Mouse (Mus musculus): ENCODE results near the gene Dennd4a. TPM values are rescaled to one million over a fixed set of nuclear protein-coding genes. Genes with fewer than 3 reads are reported as not detected.

The Dennd4a gene
- polyA plus RNA-seq, 1 experiment from 2014 or later = 3.1 TPM

DNA sequence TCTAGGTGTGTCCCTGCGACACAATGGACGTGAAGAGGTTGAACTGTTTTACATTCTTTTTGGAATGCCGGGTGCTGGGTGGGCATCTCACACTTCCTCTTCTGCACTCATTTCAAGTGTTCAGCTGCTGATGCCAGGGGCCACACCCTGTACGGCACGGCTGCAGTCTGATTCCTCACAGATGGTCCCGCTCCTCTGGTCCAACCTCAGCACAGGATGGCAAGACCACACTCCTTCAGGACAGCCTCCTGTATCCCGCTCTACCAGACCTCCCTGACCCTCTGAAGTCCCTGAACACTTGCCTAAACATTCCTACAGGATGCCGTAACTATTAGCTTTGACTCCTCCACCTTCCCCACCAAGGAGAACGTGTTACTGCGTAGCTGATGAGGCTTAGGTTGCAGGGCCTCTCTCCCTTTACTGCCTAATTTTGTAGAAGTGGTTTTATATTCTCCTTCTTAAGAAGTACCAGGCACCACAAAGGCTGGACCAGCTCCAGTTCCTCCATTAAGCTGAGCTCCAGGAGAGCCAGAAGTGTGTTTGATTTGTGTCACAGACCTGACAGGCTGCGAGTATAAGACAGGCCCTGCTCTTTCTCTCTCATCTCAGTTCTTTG, 129.7 kb downstream of the Dennd4a start:
- TF ChIP-seq CTCF (IDR thresholded peaks at IDR 0.05; ENCODE audit: low read depth) = no peak
- H3K4me1 ChIP-seq (replicated peaks; ENCODE audit: control insufficient read depth, insufficient read depth, low read length) = no peaks in the 10 kb centered on the region
- no peaks in the 10 kb centered on the region for H3K9me3 ChIP-seq (ENCODE audit: control insufficient read depth)
- no peaks in the 10 kb centered on the region for H3K36me3 ChIP-seq (ENCODE audit: control insufficient read depth, insufficient read depth)
- 73% methylated on average over 11 of the region's 11 CpGs for WGBS
- no peak overlapping the region for H3K27ac ChIP-seq (ENCODE audit: low read depth, low read length)
- no peak overlapping the region for H3K4me2 ChIP-seq (replicated peaks; ENCODE audit: low read depth)
- no peak overlapping the region for H3K4me3 ChIP-seq (ENCODE audit: low read depth, low read length)
- no peak for ATAC-seq
- no peak overlapping the region for H3K9ac ChIP-seq (ENCODE audit: low read depth, low read length)
- no peaks in the 10 kb centered on the region for H3K27me3 ChIP-seq (replicated peaks; ENCODE audit: control insufficient read depth, insufficient read depth, low read length)

GRCm38 (mm10) chr9:64941650-64942049, 130.5 kb downstream of the Dennd4a start:
- Histone ChIP-seq H3K27ac (ENCODE audit: low read depth, low read length) (no peak overlapping the region), H3K9ac (ENCODE audit: low read depth, low read length) (no peak overlapping the region), H3K4me1 (replicated peaks; ENCODE audit: control insufficient read depth, insufficient read depth, low read length) (no peaks in the 10 kb centered on the region), H3K4me2 (replicated peaks; ENCODE audit: low read depth) (no peak overlapping the region), H3K9me3 (ENCODE audit: control insufficient read depth) (no peaks in the 10 kb centered on the region), H3K27me3 (replicated peaks; ENCODE audit: control insufficient read depth, insufficient read depth, low read length) (no peaks in the 10 kb centered on the region), H3K4me3 (ENCODE audit: low read depth, low read length) (no peak overlapping the region), H3K36me3 (ENCODE audit: control insufficient read depth, insufficient read depth) (no peaks in the 10 kb centered on the region)
- TF ChIP-seq CTCF (IDR thresholded peaks at IDR 0.05; ENCODE audit: low read depth) = no peak
- WGBS = 77% methylated on average over 4 of the region's 4 CpGs
- ATAC-seq = no peak

GRCm38 (mm10) chr9:64943997-64944396, 132.9 kb downstream of the Dennd4a start:
- 0 out of 2 replicates have a peak, but pooled peaks have one; percentile 52 for ATAC-seq
- H3K4me2 ChIP-seq (replicated peaks; ENCODE audit: low read depth) = peak overlapping the region; percentile 44
- no peaks in the 10 kb centered on the region for H3K27me3 ChIP-seq (replicated peaks; ENCODE audit: control insufficient read depth, insufficient read depth, low read length)
- no peak overlapping the region for H3K4me3 ChIP-seq (ENCODE audit: low read depth, low read length)
- no peaks in the 10 kb centered on the region for H3K9me3 ChIP-seq (ENCODE audit: control insufficient read depth)
- no peak overlapping the region for H3K27ac ChIP-seq (ENCODE audit: low read depth, low read length)
- H3K4me1 ChIP-seq (replicated peaks; ENCODE audit: control insufficient read depth, insufficient read depth, low read length) = no peaks in the 10 kb centered on the region
- no peak overlapping the region for H3K9ac ChIP-seq (ENCODE audit: low read depth, low read length)
- TF ChIP-seq CTCF (IDR thresholded peaks at IDR 0.05; ENCODE audit: low read depth) = no peak
- no peaks in the 10 kb centered on the region for H3K36me3 ChIP-seq (ENCODE audit: control insufficient read depth, insufficient read depth)
- WGBS = 14% methylated on average over 11 of the region's 11 CpGs

DNA sequence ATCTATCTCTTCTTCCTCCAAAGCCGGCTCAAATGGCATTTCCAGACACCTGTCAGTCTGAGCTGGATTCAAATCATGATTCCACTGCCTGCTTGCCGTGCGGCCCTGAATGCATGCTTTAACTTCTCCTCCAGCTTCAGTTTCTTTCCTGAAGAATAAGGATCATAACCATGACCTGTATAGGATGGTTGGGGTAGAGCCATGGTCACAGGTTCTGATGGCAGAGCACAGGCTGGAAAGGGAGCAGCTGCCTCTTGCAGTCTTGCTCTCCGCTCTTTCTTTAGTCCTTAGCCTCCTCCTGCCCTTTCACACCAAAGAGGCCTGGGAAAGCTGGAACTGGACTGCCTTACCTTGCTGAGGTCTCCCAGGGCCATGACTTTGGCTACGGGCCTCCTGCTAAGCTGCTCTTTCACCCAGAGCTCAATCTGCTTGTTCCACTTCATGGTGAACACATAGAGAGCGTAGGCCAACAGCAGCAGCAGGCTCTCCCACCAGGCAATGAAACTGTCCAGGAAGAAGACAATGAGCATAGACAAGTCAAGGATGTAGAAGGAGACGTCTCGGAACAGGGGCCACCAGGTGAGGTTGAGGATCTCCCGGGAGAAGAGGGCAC, 136.4 kb downstream of the Dennd4a start:
- H3K9me3 ChIP-seq (ENCODE audit: control insufficient read depth) = no peaks in the 10 kb centered on the region
- no peaks in the 10 kb centered on the region for H3K4me1 ChIP-seq (replicated peaks; ENCODE audit: control insufficient read depth, insufficient read depth, low read length)
- no peak overlapping the region for H3K9ac ChIP-seq (ENCODE audit: low read depth, low read length)
- H3K27ac ChIP-seq (ENCODE audit: low read depth, low read length) = no peak overlapping the region
- H3K36me3 ChIP-seq (ENCODE audit: control insufficient read depth, insufficient read depth) = no peaks in the 10 kb centered on the region
- no peak overlapping the region for H3K4me3 ChIP-seq (ENCODE audit: low read depth, low read length)
- ATAC-seq = no peak
- TF ChIP-seq CTCF (IDR thresholded peaks at IDR 0.05; ENCODE audit: low read depth) = no peak
- WGBS = 87% methylated on average over 9 of the region's 9 CpGs
- no peak overlapping the region for H3K4me2 ChIP-seq (replicated peaks; ENCODE audit: low read depth)
- H3K27me3 ChIP-seq (replicated peaks; ENCODE audit: control insufficient read depth, insufficient read depth, low read length) = 0 out of 2 replicates have a peak, but pooled peaks cover 1% of the 10 kb centered on the region

DNA sequence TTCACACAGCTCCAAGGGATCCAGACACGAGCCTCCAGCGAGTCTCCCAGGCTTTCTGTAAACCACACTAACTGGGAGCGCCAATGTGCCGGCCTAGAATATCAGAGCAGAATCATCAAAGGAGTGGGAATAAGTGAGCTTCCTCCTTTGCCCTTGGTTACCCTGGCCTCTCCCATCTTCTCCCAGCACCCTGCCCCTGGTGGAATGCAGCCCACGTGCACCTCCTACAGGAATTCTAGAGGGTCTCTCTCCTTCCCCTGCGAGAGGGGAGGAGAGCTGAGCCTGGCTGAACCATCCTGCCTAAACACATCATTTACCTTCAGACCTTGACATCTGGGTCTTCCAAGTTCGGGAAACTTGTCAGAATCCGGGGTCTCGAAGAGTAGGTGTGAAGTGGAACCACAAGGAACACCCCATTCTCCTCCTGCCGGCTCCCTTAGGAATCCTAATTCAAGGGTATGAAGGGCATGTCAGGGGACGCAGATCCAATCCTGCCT, 140.1 kb downstream of the Dennd4a start, which contains the start of gene Slc24a1:
TSS of gene Slc24a1 (minus strand) at position 447 of the 497 bp plus-strand sequence.
- WGBS = 41% methylated on average over 11 of the region's 11 CpGs
- Histone ChIP-seq H3K4me2 (replicated peaks; ENCODE audit: low read depth) (no peak within 1 kb of the TSS), H3K27ac (ENCODE audit: low read depth, low read length) (no peak within 1 kb of the TSS), H3K36me3 (ENCODE audit: control insufficient read depth, insufficient read depth) (no peaks in the 10 kb centered on the region), H3K9ac (ENCODE audit: low read depth, low read length) (no peak within 1 kb of the TSS), H3K4me3 (ENCODE audit: low read depth, low read length) (no peak within 1 kb of the TSS), H3K4me1 (replicated peaks; ENCODE audit: control insufficient read depth, insufficient read depth, low read length) (no peaks in the 10 kb centered on the region), H3K27me3 (replicated peaks; ENCODE audit: control insufficient read depth, insufficient read depth, low read length) (0 out of 2 replicates have a peak, but pooled peaks cover 2% of the 10 kb centered on the region), H3K9me3 (ENCODE audit: control insufficient read depth) (no peaks in the 10 kb centered on the region)
- no peak; the same call in 1 of the 2 replicates for TF ChIP-seq CTCF (IDR thresholded peaks at IDR 0.05; ENCODE audit: low read depth)
- no peak for ATAC-seq

- no peak for ATAC-seq
- no peak for TF ChIP-seq CTCF (IDR thresholded peaks at IDR 0.05; ENCODE audit: low read depth)
- no peaks in the 10 kb centered on the region for H3K4me1 ChIP-seq (replicated peaks; ENCODE audit: control insufficient read depth, insufficient read depth, low read length)
- no peaks in the 10 kb centered on the region for H3K9me3 ChIP-seq (ENCODE audit: control insufficient read depth)
- WGBS = 16% methylated on average over 5 of the region's 5 CpGs
- no peak overlapping the region for H3K9ac ChIP-seq (ENCODE audit: low read depth, low read length)
- H3K4me2 ChIP-seq (replicated peaks; ENCODE audit: low read depth) = no peak overlapping the region
- no peak overlapping the region for H3K27ac ChIP-seq (ENCODE audit: low read depth, low read length)
- H3K4me3 ChIP-seq (ENCODE audit: low read depth, low read length) = no peak overlapping the region
- 0 out of 2 replicates have a peak, but pooled peaks cover 2% of the 10 kb centered on the region for H3K27me3 ChIP-seq (replicated peaks; ENCODE audit: control insufficient read depth, insufficient read depth, low read length)
- no peaks in the 10 kb centered on the region for H3K36me3 ChIP-seq (ENCODE audit: control insufficient read depth, insufficient read depth)
Measured at GRCm38 (mm10) chr9:64952055-64952454, 140.9 kb downstream of the Dennd4a start.

Measured in intestine, postnatal 0 days (tissue).